Mouse (Mus musculus): Measurements from ENCODE around the gene Trpc3.
A peak's percentile ranks its signal among the peaks of the same experiment; 100 is the strongest.
"Not testable (repeated sequence)": the region's sequence is repeated elsewhere in the genome, so short reads cannot be mapped to it uniquely, and the experiment has no call there.

Gene Trpc3

GRCm38 (mm10) chr3:36689392-36690291 is at the start of gene Trpc3:
Gene Trpc3 (minus strand): TSS chr3:36690167.
- DNase-seq (ENCODE audit: low spot score): no peak

GRCm38 (mm10) chr3:36738071-36738470 is 48.1 kb upstream of the Trpc3 start:
- peak; percentile 30 for DNase-seq (ENCODE audit: low spot score)

GRCm38 (mm10) chr3:36733075-36733474 is 43.1 kb upstream of the Trpc3 start:
- peak; percentile 15 for DNase-seq (ENCODE audit: low spot score)

GRCm38 (mm10) chr3:36726545-36726944 is 36.6 kb upstream of the Trpc3 start:
- no peak for DNase-seq (ENCODE audit: low spot score)

GRCm38 (mm10) chr3:36721850-36722249 is 31.9 kb upstream of the Trpc3 start:
- DNase-seq (ENCODE audit: low spot score): no peak

- no peak for DNase-seq (ENCODE audit: low spot score)
Observed at GRCm38 (mm10) chr3:36709521-36709920, 19.6 kb upstream of the Trpc3 start.

- no peak for DNase-seq (ENCODE audit: low spot score)
Observed at GRCm38 (mm10) chr3:36690292-36690650, 304 bp upstream of the Trpc3 start.

- DNase-seq (ENCODE audit: low spot score): no peak
Observed at GRCm38 (mm10) chr3:36688874-36689273, 1.1 kb downstream of the Trpc3 start.

- no peak for DNase-seq (ENCODE audit: low spot score)
Observed at GRCm38 (mm10) chr3:36675822-36676221, 14.1 kb downstream of the Trpc3 start.

- DNase-seq (ENCODE audit: low spot score): no peak
Observed at GRCm38 (mm10) chr3:36667814-36668213, 22.2 kb downstream of the Trpc3 start.

- DNase-seq (ENCODE audit: low spot score): not testable (repeated sequence)
Observed at GRCm38 (mm10) chr3:36645245-36645559, 44.8 kb downstream of the Trpc3 start.

- DNase-seq (ENCODE audit: low spot score): no peak
Observed at GRCm38 (mm10) chr3:36644554-36645244, 45.3 kb downstream of the Trpc3 start.

GRCm38 (mm10) chr3:36643354-36643753 is 46.6 kb downstream of the Trpc3 start:
- DNase-seq (ENCODE audit: low spot score): no peak

- DNase-seq (ENCODE audit: low spot score): peak; percentile 51
Observed at GRCm38 (mm10) chr3:36642736-36643135, 47.2 kb downstream of the Trpc3 start.

GRCm38 (mm10) chr3:36640787-36641186 is 49.2 kb downstream of the Trpc3 start:
- no peak for DNase-seq (ENCODE audit: low spot score)

- no peak for DNase-seq (ENCODE audit: low spot score)
Observed at GRCm38 (mm10) chr3:36635449-36635848, 54.5 kb downstream of the Trpc3 start.

- DNase-seq (ENCODE audit: low spot score): no peak
Observed at GRCm38 (mm10) chr3:36626803-36627202, 63.2 kb downstream of the Trpc3 start.

- DNase-seq (ENCODE audit: low spot score): no peak
Observed at GRCm38 (mm10) chr3:36618181-36618580, 71.8 kb downstream of the Trpc3 start.

- no peak for DNase-seq (ENCODE audit: low spot score)
Observed at GRCm38 (mm10) chr3:36613908-36614255, 76.1 kb downstream of the Trpc3 start.

- peak; percentile 93 for DNase-seq (ENCODE audit: low spot score)
Observed at GRCm38 (mm10) chr3:36613202-36613907, 76.6 kb downstream of the Trpc3 start, which contains the start of gene Bbs7. Gene Bbs7 (minus strand): TSS chr3:36613477.

- DNase-seq (ENCODE audit: low spot score): no peak
Observed at GRCm38 (mm10) chr3:36612687-36613086, 77.3 kb downstream of the Trpc3 start.

- no peak for DNase-seq (ENCODE audit: low spot score)
Observed at GRCm38 (mm10) chr3:36605894-36606783, 83.8 kb downstream of the Trpc3 start.

Data from left cerebral cortex, adult 11 months (tissue).